Mouse (Mus musculus) limb, embryonic 14.5 days (tissue): ENCODE results near the gene Spice1. TPM values are rescaled to one million over a fixed set of nuclear protein-coding genes. Genes with fewer than 3 reads are reported as not detected.
A peak's percentile ranks its signal among the peaks of the same experiment; 100 is the strongest.

Experiments used
- ATAC-seq: fragments of 200-750 bp; cut with Nextera tagmentation; 2 replicates; pipeline ENCODE4 v1.8.0; 2017; ENCODE audit warnings: low read depth, moderate number of reproducible peaks, moderate TSS enrichment; ENCODE audit not compliant: low FRiP score
- DNase-seq: peaks from one replicate; pipeline ENCODE4 v3.0.0-alpha.2; 2015; ENCODE audit warnings: low spot score
- H3K27ac ChIP-seq: fragments of 300-500 bp; sonication (generic); replicated peaks from 2 replicates; pipeline ENCODE4 v1.5.1; 2014; ENCODE audit warnings: low read depth, mild to moderate bottlenecking, low read length, moderate library complexity, mixed read lengths
- H3K27me3 ChIP-seq: fragments of 300-500 bp; sonication (generic); 2 replicates; pipeline ENCODE4 v1.6.1; 2014; ENCODE audit warnings: low read length, mixed read lengths; ENCODE audit not compliant: control insufficient read depth, insufficient read depth
- H3K36me3 ChIP-seq: fragments of 300-500 bp; sonication (generic); 2 replicates; pipeline ENCODE4 v1.6.1; 2014; ENCODE audit warnings: mild to moderate bottlenecking, low read length, moderate library complexity, mixed read lengths; ENCODE audit not compliant: control insufficient read depth, insufficient read depth
- H3K4me1 ChIP-seq: fragments of 300-500 bp; sonication (generic); 2 replicates; pipeline ENCODE4 v1.6.1; 2014; ENCODE audit warnings: antibody characterized with exemption, low read length, mixed read lengths; ENCODE audit not compliant: control insufficient read depth, insufficient read depth
- H3K4me2 ChIP-seq: fragments of 300-500 bp; sonication (generic); replicated peaks from 2 replicates; pipeline ENCODE4 v1.6.1; 2014; ENCODE audit warnings: low read depth, mild to moderate bottlenecking, low read length, moderate library complexity; ENCODE audit not compliant: severe bottlenecking
- H3K4me3 ChIP-seq: fragments of 300-500 bp; sonication (generic); replicated peaks from 2 replicates; pipeline ENCODE4 v1.5.1; 2014; ENCODE audit warnings: low read length
- H3K9ac ChIP-seq: fragments of 300-500 bp; sonication (generic); 2 replicates; pipeline ENCODE4 v1.6.1; 2014; ENCODE audit warnings: mild to moderate bottlenecking, low read depth, low read length, moderate library complexity; ENCODE audit not compliant: severe bottlenecking
- H3K9me3 ChIP-seq: fragments of 300-500 bp; sonication (generic); 2 replicates; pipeline ENCODE4 v1.6.1; 2016; ENCODE audit warnings: low read length; ENCODE audit not compliant: control insufficient read depth
- POLR2A ChIP-seq: fragments of 200-500 bp; IDR thresholded peaks from 2 replicates; pipeline ENCODE4 v1.8.0; 2012; ENCODE audit warnings: inconsistent platforms, mild to moderate bottlenecking, moderate library complexity, borderline replicate concordance; ENCODE audit not compliant: insufficient read depth, insufficient read length; ENCODE audit errors: extremely low read depth
- WGBS: fragments of 180-500 bp; shearing (Covaris S2); extraction: QIAGEN DNeasy Blood & Tissue Kit; methylation state at CpG from one replicate; pipeline ENCODE4 v1.1.7; 2014; 5-methylcytosine and 5-hydroxymethylcytosine counted together
- polyA plus RNA-seq, 2 experiments: library from polyadenylated mRNA; depleted of rRNA in 1 of 2; stranded (reverse) in 1 of 2; unstranded in 1 of 2; fragments of >200 nt; fragmentation: Nextera tagmentation in 1 of 2; extraction: Ambion mirVana in 1 of 2; gene quantifications; 2 replicates each; pipeline versions ENCODE4 v1.2.1 to v1.2.3; 2012 to 2014

Gene Spice1
- polyA plus RNA-seq, 2 experiments = 25.6 to 34.4 TPM

GRCm38 (mm10) chr16:44410176-44410575 lies 63.3 kb downstream of the Spice1 start:
- DNase-seq = no peak
- no peak overlapping the region for H3K4me3 ChIP-seq
- no peaks in the 10 kb centered on the region for H3K9me3 ChIP-seq
- no peak overlapping the region for H3K9ac ChIP-seq
- WGBS = 63% methylated on average over 6 of the region's 6 CpGs
- H3K27me3 ChIP-seq = no peaks in the 10 kb centered on the region
- no peak overlapping the region for H3K4me2 ChIP-seq
- H3K36me3 ChIP-seq = no peaks in the 10 kb centered on the region
- TF ChIP-seq POLR2A = no peak
- ATAC-seq = no peak
- H3K27ac ChIP-seq = no peak overlapping the region
- no peaks in the 10 kb centered on the region for H3K4me1 ChIP-seq

GRCm38 (mm10) chr16:44417596-44417995 lies 70.7 kb downstream of the Spice1 start:
- H3K4me3 ChIP-seq = no peak overlapping the region
- H3K4me2 ChIP-seq = no peak overlapping the region
- TF ChIP-seq POLR2A = no peak
- no peaks in the 10 kb centered on the region for H3K27me3 ChIP-seq
- no peaks in the 10 kb centered on the region for H3K36me3 ChIP-seq
- no peak for DNase-seq
- H3K9me3 ChIP-seq = no peaks in the 10 kb centered on the region
- no peak overlapping the region for H3K9ac ChIP-seq
- H3K4me1 ChIP-seq = 0 out of 2 replicates have a peak, but pooled peaks cover 2% of the 10 kb centered on the region
- WGBS = 67% methylated on average over 8 of the region's 8 CpGs
- no peak overlapping the region for H3K27ac ChIP-seq
- ATAC-seq = no peak

- 86% methylated on average over 8 of the region's 8 CpGs for WGBS
- DNase-seq (no peak), ATAC-seq (no peak)
- Histone ChIP-seq H3K4me1 (0 out of 2 replicates have a peak, but pooled peaks cover 2% of the 10 kb centered on the region), H3K4me3 (no peak overlapping the region), H3K27ac (no peak overlapping the region), H3K9me3 (no peaks in the 10 kb centered on the region), H3K9ac (no peak overlapping the region), H3K36me3 (no peaks in the 10 kb centered on the region), H3K27me3 (no peaks in the 10 kb centered on the region), H3K4me2 (no peak overlapping the region)
- TF ChIP-seq POLR2A = no peak
Measured at GRCm38 (mm10) chr16:44421735-44422134, 74.8 kb downstream of the Spice1 start.

- 45% methylated on average over 3 of the region's 3 CpGs for WGBS
- ATAC-seq (0 out of 2 replicates have a peak, but pooled peaks have one; percentile 60), DNase-seq (peak; percentile 18)
- no peaks in the 10 kb centered on the region for H3K36me3 ChIP-seq
- no peak overlapping the region for H3K27ac ChIP-seq
- H3K4me3 ChIP-seq = no peak overlapping the region
- H3K27me3 ChIP-seq = no peaks in the 10 kb centered on the region
- H3K4me2 ChIP-seq = no peak overlapping the region
- no peak overlapping the region for H3K9ac ChIP-seq
- no peak for TF ChIP-seq POLR2A
- H3K9me3 ChIP-seq = no peaks in the 10 kb centered on the region
- H3K4me1 ChIP-seq = no peaks in the 10 kb centered on the region
Measured at GRCm38 (mm10) chr16:44423499-44423898, 76.6 kb downstream of the Spice1 start.

- Histone ChIP-seq H3K9me3 (no peaks in the 10 kb centered on the region), H3K4me1 (no peaks in the 10 kb centered on the region), H3K27me3 (no peaks in the 10 kb centered on the region), H3K9ac (no peak overlapping the region), H3K27ac (no peak overlapping the region), H3K4me3 (no peak overlapping the region), H3K36me3 (no peaks in the 10 kb centered on the region), H3K4me2 (no peak overlapping the region)
- WGBS = 73% methylated on average over 5 of the region's 5 CpGs
- ATAC-seq = no peak
- no peak for TF ChIP-seq POLR2A
- no peak for DNase-seq
Measured at GRCm38 (mm10) chr16:44428456-44428855, 81.5 kb downstream of the Spice1 start.

GRCm38 (mm10) chr16:44430021-44430420 lies 83.1 kb downstream of the Spice1 start:
- H3K4me3 ChIP-seq = no peak overlapping the region
- no peak overlapping the region for H3K27ac ChIP-seq
- no peaks in the 10 kb centered on the region for H3K9me3 ChIP-seq
- H3K9ac ChIP-seq = no peak overlapping the region
- no peaks in the 10 kb centered on the region for H3K27me3 ChIP-seq
- no peak overlapping the region for H3K4me2 ChIP-seq
- H3K36me3 ChIP-seq = no peaks in the 10 kb centered on the region
- H3K4me1 ChIP-seq = no peaks in the 10 kb centered on the region
- no peak for DNase-seq
- WGBS = 72% methylated on average over 7 of the region's 7 CpGs
- no peak for TF ChIP-seq POLR2A
- no peak for ATAC-seq
